In the genomic region with DNA sequence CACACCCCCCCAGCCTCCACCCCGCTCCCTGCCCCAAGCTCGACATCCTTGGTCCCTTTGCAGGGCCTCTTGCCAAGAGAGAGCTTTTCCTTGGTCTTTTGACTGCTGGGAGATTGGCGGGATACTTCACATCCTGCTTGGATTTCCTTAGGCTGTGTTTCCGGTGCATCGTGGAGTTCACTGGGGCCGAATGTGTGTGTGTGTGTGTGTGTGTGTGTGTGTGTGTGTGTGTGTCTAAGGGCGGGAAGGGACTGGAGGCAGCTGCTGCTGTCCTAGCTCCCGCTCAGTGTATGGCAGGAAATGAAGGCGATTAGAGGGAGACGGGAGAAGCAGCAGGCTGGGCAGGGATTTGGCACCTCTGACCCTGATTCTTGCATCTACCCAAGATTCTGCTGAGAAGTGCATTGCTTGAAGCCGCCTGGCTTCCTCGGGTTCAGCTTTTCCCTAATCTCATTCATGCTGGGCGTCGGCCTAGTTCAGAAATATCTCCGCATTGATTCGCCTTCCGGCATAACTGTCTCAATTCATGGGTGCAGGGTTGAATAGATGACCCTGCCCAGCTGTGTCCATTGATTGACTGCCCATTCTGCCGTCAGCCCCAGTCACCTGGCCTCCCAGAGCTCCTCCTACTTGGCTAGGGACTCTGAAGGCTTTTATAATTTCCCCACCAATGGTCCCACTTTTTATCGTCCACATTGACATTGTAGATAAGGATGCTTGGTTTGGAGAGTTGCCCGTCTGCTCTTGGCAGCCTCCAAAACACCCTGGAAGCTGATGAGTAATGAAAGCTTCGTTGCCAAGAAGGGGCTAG, we compare ENCODE assay signal across 1 mouse cellular context.
TF ChIP-seq lines count a peak whose summit lies in the region.

No protein-coding gene starts in this region.

TF ChIP-seq in C2C12, 6 proteins besides CTCF, POLR2A, EP300 and RAD21:
- TF ChIP-seq MYOD1 (IDR thresholded peaks at IDR 0.05; ENCODE audit: control insufficient read depth, insufficient read length, low read depth) = peak; percentile 63
- TF ChIP-seq MYOG (IDR thresholded peaks at IDR 0.05; ENCODE audit: control insufficient read depth, extremely low read depth, insufficient read length) = no peak
- peak; percentile 55 for TF ChIP-seq USF1 (IDR thresholded peaks at IDR 0.05; ENCODE audit: low read depth)
